Mouse (Mus musculus) limb, embryonic 10.5 days (tissue): ENCODE results near the gene Bcl7b. TPM values are rescaled to one million over a fixed set of nuclear protein-coding genes. Genes with fewer than 3 reads are reported as not detected.
"Not testable (repeated sequence)": the region's sequence is repeated elsewhere in the genome, so short reads cannot be mapped to it uniquely, and the experiment has no call there.

ENCODE experiments used
- DNase-seq: peaks from one replicate; pipeline ENCODE4 v3.0.0-alpha.2; 2017; ENCODE audit warnings: low spot score
- H3K27ac ChIP-seq: fragments of 300-500 bp; sonication (generic); 2 replicates; pipeline ENCODE4 v1.5.1; 2016; ENCODE audit warnings: mild to moderate bottlenecking
- H3K27me3 ChIP-seq: fragments of 300-500 bp; sonication (generic); 2 replicates; pipeline ENCODE4 v1.6.1; 2016; ENCODE audit warnings: low read depth, mild to moderate bottlenecking; ENCODE audit not compliant: poor library complexity, severe bottlenecking
- H3K36me3 ChIP-seq: fragments of 300-500 bp; sonication (generic); 2 replicates; pipeline ENCODE4 v1.6.1; 2016; ENCODE audit warnings: mild to moderate bottlenecking, moderate library complexity
- H3K4me1 ChIP-seq: fragments of 300-500 bp; sonication (generic); 2 replicates; pipeline ENCODE4 v1.6.1; 2016
- H3K4me3 ChIP-seq: fragments of 300-500 bp; sonication (generic); 2 replicates; pipeline ENCODE4 v1.5.1; 2016; ENCODE audit warnings: mild to moderate bottlenecking, moderate library complexity
- H3K9me3 ChIP-seq: fragments of 300-500 bp; sonication (generic); replicated peaks from 2 replicates; pipeline ENCODE4 v1.6.1; 2016; ENCODE audit warnings: mild to moderate bottlenecking
- WGBS: fragments of 180-500 bp; shearing (Covaris S2); methylation state at CpG from one replicate; pipeline ENCODE4 v1.1.7; 2016; 5-methylcytosine and 5-hydroxymethylcytosine counted together
- polyA plus RNA-seq: library from polyadenylated mRNA; unstranded; fragments of >200 nt; fragmentation: Nextera tagmentation; extraction: Ambion mirVana; gene quantifications from 2 replicates; pipeline ENCODE4 v1.2.1, GENCODE M21; 2016

Gene Bcl7b
- polyA plus RNA-seq, 1 experiment from 2014 or later = 45.4 TPM

DNA sequence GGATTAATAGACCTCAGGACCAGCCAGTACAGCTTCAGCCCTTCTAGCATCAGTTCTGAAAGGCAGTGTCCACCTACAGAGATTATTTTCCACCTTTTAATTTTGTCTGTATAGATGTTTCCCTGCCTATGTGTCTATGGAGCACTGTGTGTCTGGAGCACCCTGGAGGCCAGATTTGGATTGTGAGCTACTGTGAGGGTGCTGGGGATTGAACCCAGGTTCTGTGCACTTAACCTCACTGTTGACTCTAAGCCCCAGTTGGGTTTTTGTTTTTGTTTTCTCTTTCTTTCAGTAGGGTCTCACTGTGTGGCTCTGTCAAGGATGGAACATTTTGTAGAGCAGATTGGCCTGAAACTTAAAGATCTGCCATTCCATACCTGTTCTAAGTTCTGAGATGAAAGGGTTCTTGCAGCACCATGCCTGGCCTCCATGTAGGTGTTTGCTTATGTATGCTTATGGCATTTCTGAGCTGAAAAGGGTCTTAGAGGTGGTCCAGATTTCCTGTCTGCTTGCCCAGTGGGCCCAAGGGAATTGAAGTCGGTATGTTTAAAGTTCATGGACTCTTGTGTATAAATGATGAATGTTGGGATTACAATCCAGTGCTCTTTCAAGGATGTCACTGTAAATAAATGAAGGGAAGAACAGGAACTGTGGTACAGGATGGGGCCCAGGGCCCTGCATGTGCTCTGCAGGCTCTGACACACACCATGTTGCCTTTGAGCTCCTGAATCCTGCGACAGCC, 21.4 kb downstream of the Bcl7b start:
- DNase-seq = no peak
- 78% methylated on average over 2 of the region's 2 CpGs for WGBS
- H3K4me1 ChIP-seq = peaks cover 35% of the 10 kb centered on the region
- H3K4me3 ChIP-seq = peak overlapping the region; percentile 97
- no peak overlapping the region for H3K27ac ChIP-seq
- H3K36me3 ChIP-seq = peaks cover 59% of the 10 kb centered on the region
- no peaks in the 10 kb centered on the region for H3K9me3 ChIP-seq
- no peaks in the 10 kb centered on the region for H3K27me3 ChIP-seq

DNA sequence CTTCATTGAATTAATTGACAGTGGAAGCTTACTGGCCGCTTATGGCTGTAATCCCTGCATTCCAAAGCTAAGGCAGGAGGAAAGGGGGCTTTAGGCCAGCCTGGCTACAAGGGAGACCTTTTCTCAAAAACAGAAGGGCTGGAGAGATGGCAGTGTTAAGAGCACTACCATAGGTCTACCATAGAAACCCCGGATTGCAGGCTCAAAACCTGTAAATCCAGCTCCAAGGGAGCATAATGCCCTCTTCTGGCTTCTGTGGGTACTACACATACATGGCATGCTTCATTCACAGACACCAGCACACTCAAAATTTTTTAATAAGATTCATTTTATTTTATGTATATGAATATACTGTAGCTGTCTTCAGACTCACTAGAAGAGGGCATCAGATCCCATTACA, 23.5 kb downstream of the Bcl7b start:
- no peak overlapping the region for H3K4me3 ChIP-seq
- H3K27me3 ChIP-seq = no peaks in the 10 kb centered on the region
- DNase-seq = peak; percentile 70
- H3K4me1 ChIP-seq = peaks cover 30% of the 10 kb centered on the region
- H3K27ac ChIP-seq = no peak overlapping the region
- H3K9me3 ChIP-seq = no peaks in the 10 kb centered on the region
- H3K36me3 ChIP-seq = peaks cover 74% of the 10 kb centered on the region
- WGBS = 57% methylated on average over 2 of the region's 2 CpGs

DNA sequence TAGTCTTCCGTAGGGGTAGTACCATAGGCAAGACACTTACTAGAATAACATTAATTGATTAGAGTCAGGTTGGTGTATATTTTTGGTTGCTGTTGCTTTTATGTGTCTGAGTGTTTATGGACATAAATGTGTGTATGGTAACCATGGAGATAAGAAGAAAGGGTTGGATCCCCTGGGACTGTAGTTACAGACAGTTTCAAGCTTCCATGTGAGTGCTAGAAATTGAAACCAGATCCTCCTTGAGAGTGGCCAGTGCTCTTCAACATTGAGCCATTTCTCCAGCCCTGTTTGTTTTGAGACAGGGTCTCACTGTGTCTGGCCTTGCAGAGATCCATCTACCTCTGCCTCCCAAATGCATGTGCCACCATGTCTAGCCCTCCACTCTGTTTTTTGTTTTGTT, 24.3 kb downstream of the Bcl7b start:
- 96% methylated on average over 1 of the region's 1 CpGs for WGBS
- peaks cover 82% of the 10 kb centered on the region for H3K36me3 ChIP-seq

DNA sequence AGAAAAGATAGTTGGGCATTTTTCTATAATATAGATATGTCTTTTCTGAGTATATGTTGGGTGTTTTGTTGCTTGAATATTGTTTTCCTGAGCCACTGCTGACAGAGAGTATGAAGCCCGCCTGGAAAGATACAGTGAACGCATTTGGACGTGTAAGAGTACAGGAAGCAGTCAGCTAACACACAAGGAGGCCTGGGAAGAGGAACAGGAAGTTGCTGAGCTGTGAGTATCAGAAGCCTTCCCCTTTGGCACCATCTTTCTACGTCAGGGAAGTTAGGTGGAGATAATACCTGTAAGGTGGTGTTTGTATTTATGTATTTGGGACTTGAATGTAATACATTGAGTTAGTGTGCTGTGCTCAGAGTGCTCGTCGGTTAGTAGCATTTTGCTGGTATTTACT, 28.3 kb downstream of the Bcl7b start:
- Histone ChIP-seq H3K27ac (no peak overlapping the region), H3K4me3 (no peak overlapping the region), H3K9me3 (no peaks in the 10 kb centered on the region), H3K27me3 (no peaks in the 10 kb centered on the region), H3K4me1 (peaks cover 8% of the 10 kb centered on the region), H3K36me3 (peaks cover 100% of the 10 kb centered on the region)
- no peak for DNase-seq
- 85% methylated on average over 6 of the region's 6 CpGs for WGBS

More for the DNA sequence above, 24.3 kb downstream of the Bcl7b start:
- no peak overlapping the region for H3K4me3 ChIP-seq
- no peak overlapping the region for H3K27ac ChIP-seq
- DNase-seq = no peak
- H3K4me1 ChIP-seq = peaks cover 28% of the 10 kb centered on the region
- H3K27me3 ChIP-seq = no peaks in the 10 kb centered on the region
- H3K9me3 ChIP-seq = no peaks in the 10 kb centered on the region

DNA sequence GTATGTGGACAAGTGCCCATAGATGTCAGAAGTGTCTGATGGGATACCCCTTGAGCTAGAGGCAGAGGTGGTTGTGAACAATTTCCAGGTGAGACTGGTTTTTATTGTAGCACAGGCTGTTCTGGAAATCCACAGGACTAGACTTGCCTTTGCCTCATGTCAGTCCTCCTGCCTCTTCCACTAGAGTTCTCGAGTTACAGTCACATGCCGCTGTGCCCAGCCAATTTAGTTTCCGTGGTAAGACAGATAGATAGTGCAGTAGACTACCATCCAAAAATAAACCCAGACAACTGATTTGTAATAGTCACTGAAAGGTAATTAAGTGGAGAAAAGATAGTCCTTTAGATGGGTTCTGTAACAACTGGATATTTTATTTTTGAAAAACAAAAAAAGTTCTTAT, 34.7 kb downstream of the Bcl7b start:
- H3K4me1 ChIP-seq = no peaks in the 10 kb centered on the region
- H3K4me3 ChIP-seq = no peak overlapping the region
- no peaks in the 10 kb centered on the region for H3K9me3 ChIP-seq
- WGBS = 80% methylated on average over 3 of the region's 3 CpGs
- H3K27me3 ChIP-seq = no peaks in the 10 kb centered on the region
- H3K36me3 ChIP-seq = peaks cover 97% of the 10 kb centered on the region
- no peak overlapping the region for H3K27ac ChIP-seq
- no peak for DNase-seq

DNA sequence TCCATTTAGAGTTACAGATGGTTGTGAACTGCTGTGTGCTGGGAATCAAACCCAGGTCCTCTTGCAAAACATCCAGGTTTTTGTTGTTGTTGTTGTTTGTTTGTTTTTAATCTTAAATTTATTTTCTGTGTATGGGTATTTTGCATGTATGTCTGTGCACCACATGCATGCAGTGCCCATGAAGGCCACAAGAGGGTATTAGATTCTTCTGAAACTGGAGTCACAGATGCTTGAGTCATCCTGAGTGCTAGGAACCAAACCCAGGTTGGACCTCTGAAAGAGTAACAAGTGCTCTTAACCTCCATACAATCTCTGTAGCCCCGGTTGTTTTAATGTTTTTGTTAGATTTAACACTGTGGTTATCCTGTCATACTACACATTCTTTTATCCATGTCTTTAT, 40.1 kb downstream of the Bcl7b start:
- no peaks in the 10 kb centered on the region for H3K9me3 ChIP-seq
- peaks cover 98% of the 10 kb centered on the region for H3K36me3 ChIP-seq
- no peaks in the 10 kb centered on the region for H3K27me3 ChIP-seq
- no peak overlapping the region for H3K4me3 ChIP-seq
- no peak for DNase-seq
- H3K27ac ChIP-seq = no peak overlapping the region
- H3K4me1 ChIP-seq = no peaks in the 10 kb centered on the region
- 95% methylated on average over 1 of the region's 1 CpGs for WGBS

DNA sequence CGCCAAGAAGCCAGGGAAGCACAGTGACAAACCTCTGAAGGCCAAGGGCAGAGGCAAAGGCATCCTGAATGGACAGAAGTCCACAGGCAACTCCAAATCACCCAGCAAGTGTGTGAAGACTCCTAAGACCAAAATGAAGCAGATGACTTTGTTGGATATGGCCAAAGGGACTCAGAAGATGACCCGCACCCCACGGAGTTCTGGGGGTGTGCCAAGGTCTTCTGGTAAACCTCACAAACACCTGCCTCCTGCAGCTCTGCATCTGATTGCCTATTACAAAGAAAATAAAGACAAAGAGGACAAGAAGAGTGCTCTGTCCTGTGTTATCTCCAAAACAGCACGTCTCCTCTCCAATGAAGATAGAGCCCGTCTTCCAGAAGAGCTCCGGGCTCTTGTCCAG, 48.8 kb downstream of the Bcl7b start:
- Histone ChIP-seq H3K27me3 (no peaks in the 10 kb centered on the region), H3K27ac (no peak overlapping the region), H3K9me3 (no peaks in the 10 kb centered on the region), H3K36me3 (peaks cover 100% of the 10 kb centered on the region), H3K4me1 (no peaks in the 10 kb centered on the region), H3K4me3 (no peak overlapping the region)
- no peak for DNase-seq
- 96% methylated on average over 6 of the region's 6 CpGs for WGBS

DNA sequence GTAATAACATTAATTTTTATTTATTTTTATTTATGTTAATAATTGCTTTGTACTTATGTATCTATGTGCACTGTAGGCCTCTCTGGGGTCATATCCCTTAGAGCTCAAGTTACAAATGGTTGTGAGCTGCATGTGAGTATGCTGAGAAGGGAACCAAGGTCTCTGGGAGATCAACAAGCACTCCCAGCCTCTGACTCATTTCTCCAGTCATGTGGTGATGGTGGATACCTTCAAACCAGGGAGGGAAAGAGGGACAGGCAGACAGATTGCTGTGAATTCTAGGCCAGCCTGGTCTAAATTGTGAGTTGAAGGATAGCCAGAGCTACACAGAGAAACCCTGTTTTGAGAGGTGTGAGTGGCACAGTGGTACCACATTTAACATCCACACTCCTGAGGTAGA, 52.9 kb downstream of the Bcl7b start:
- peaks cover 100% of the 10 kb centered on the region for H3K36me3 ChIP-seq

DNA sequence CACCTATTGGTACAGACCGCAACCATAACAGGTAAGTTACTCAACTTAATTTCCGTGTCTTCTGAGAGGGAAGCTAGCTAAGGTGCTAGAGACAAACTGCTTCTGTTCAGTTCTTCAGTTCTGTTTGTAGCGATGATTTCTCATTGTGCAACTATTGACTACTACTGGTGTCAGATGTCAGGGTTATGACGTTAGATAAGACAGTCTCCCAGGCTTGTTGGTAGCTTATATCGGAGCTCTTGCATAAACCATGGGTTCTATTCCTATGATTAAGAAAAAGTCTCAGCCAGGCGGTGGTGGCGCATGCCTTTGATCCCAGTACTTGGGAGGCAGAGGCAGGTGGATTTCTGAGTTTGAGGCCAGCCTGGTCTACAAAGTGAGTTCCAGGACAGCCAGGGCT, 54.0 kb downstream of the Bcl7b start:
- H3K27me3 ChIP-seq = no peaks in the 10 kb centered on the region
- DNase-seq = no peak
- WGBS = 97% methylated on average over 7 of the region's 7 CpGs
- no peak overlapping the region for H3K4me3 ChIP-seq
- H3K27ac ChIP-seq = no peak overlapping the region
- no peaks in the 10 kb centered on the region for H3K9me3 ChIP-seq
- H3K4me1 ChIP-seq = no peaks in the 10 kb centered on the region
- H3K36me3 ChIP-seq = peaks cover 100% of the 10 kb centered on the region

More for the DNA sequence above, 52.9 kb downstream of the Bcl7b start:
- Histone ChIP-seq H3K27me3 (no peaks in the 10 kb centered on the region), H3K4me3 (no peak overlapping the region), H3K27ac (no peak overlapping the region), H3K4me1 (no peaks in the 10 kb centered on the region), H3K9me3 (no peaks in the 10 kb centered on the region)
- no peak for DNase-seq

DNA sequence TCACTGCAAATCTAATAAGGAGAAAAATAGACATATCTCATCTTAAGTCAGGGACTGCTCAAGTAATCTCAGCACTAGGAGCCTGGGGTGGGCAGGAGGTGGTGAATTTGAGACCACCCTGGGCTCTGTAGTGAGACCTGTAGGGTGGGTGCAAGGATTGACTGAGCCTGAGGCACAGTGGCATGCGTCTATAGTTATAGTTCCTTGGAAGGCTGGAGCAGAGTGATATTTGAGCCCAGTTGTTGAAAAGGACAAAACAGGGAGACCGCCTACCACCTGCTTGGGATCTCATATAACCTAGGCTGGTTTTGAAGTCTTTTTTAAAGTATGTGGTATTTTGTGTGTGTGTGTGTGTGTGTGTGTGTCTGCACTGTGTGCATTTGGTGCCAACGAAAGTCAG, 56.1 kb downstream of the Bcl7b start:
- Histone ChIP-seq H3K27me3 (no peaks in the 10 kb centered on the region), H3K4me3 (no peak overlapping the region), H3K9me3 (no peaks in the 10 kb centered on the region), H3K4me1 (no peaks in the 10 kb centered on the region), H3K27ac (no peak overlapping the region), H3K36me3 (peaks cover 100% of the 10 kb centered on the region)
- 95% methylated on average over 3 of the region's 3 CpGs for WGBS
- DNase-seq = no peak

DNA sequence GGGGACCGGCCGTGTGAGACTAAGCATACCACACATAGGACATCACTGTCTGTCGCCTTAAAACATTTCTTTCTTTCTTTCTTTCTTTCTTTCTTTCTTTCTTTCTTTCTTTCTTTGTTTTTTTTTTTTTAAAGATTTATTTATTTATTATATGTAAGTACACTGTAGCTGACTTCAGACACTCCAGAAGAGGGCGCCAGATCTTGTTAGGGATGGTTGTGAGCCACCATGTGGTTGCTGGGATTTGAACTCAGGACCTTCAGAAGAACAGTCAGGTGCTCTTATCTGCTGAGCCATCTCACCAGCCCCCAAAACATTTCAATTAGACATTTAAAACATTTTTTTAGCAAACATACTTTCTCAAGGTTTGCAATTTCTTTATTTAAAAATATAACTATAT, 57.8 kb downstream of the Bcl7b start:
- H3K36me3 ChIP-seq = peaks cover 98% of the 10 kb centered on the region
- not testable (repeated sequence) for H3K27me3 ChIP-seq, H3K4me3 ChIP-seq, DNase-seq, H3K4me1 ChIP-seq, H3K27ac ChIP-seq, H3K9me3 ChIP-seq
- 94% methylated on average over 4 of the region's 4 CpGs for WGBS

DNA sequence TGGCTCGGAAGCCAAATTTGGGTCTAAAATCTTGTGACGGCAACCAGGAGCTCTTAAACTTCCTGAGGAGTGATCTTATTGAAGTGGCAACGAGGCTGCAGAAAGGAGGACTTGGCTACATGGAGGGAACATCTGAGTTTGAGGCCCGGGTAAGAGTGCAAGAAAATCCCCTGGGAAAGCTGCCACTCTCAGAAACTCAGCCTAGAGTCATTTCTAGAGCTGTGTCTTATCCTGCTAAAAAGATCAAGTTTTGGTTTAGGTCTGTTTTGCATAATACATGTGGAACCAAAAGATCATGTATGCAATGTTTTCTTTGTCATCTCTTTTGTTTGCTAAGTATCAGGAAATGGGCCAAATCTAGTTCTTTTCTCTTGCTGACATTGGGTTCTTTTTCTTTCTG, 62.1 kb downstream of the Bcl7b start:
- peaks cover 97% of the 10 kb centered on the region for H3K36me3 ChIP-seq
- DNase-seq = no peak
- 90% methylated on average over 4 of the region's 4 CpGs for WGBS

More for the DNA sequence above, 62.1 kb downstream of the Bcl7b start:
- Histone ChIP-seq H3K9me3 (no peaks in the 10 kb centered on the region), H3K27ac (no peak overlapping the region), H3K4me1 (no peaks in the 10 kb centered on the region), H3K4me3 (no peak overlapping the region), H3K27me3 (no peaks in the 10 kb centered on the region)
